Mouse (Mus musculus) ES-E14 (cell line): ENCODE measurements around the gene Anpep.
A peak's percentile ranks its signal among the peaks of the same experiment; 100 is the strongest.

Experiments used
- CHD2 ChIP-seq: IDR thresholded peaks from 2 replicates; pipeline ENCODE4 v1.6.1; 2014; ENCODE audit warnings: mild to moderate bottlenecking, low read depth, low read length, inconsistent platforms
- ZC3H11A ChIP-seq: IDR thresholded peaks from 2 replicates; pipeline ENCODE4 v1.6.1; 2012; ENCODE audit warnings: low read depth, mild to moderate bottlenecking, inconsistent platforms, low read length, borderline replicate concordance

GRCm38 (mm10) chr7:79780647-79781626 is 79.9 kb downstream of the Anpep start:
- no peak for TF ChIP-seq CHD2
- TF ChIP-seq ZC3H11A = peak; percentile 6; the same call in 1 of the 2 replicates
